Mouse (Mus musculus) lung, postnatal 0 days (tissue): ENCODE measurements around the gene Inip. TPM values are rescaled to one million over a fixed set of nuclear protein-coding genes. Genes with fewer than 3 reads are reported as not detected.

Experiments used
- ATAC-seq: fragments of 200-750 bp; cut with Nextera tagmentation; 2 replicates; pipeline ENCODE4 v1.8.0; 2017; ENCODE audit warnings: moderate library complexity
- DNase-seq: peaks from one replicate; pipeline ENCODE4 v3.0.0-alpha.2; 2016; ENCODE audit warnings: low spot score
- H3K27ac ChIP-seq: fragments of 300-500 bp; sonication (generic); 2 replicates; pipeline ENCODE4 v1.5.1; 2014; ENCODE audit warnings: antibody characterized with exemption, mild to moderate bottlenecking, low read length, mixed read lengths
- H3K27me3 ChIP-seq: fragments of 300-500 bp; sonication (generic); replicated peaks from 2 replicates; pipeline ENCODE4 v1.6.1; 2014; ENCODE audit warnings: low read length, mixed read lengths; ENCODE audit not compliant: insufficient read depth
- H3K36me3 ChIP-seq: fragments of 300-500 bp; sonication (generic); 2 replicates; pipeline ENCODE4 v1.6.1; 2014; ENCODE audit warnings: low read length, mixed read lengths; ENCODE audit not compliant: insufficient read depth
- H3K4me1 ChIP-seq: fragments of 300-500 bp; sonication (generic); 2 replicates; pipeline ENCODE4 v1.6.1; 2014; ENCODE audit warnings: antibody characterized with exemption, low read depth, low read length, mixed read lengths; ENCODE audit not compliant: insufficient read depth
- H3K4me2 ChIP-seq: fragments of 300-500 bp; sonication (generic); replicated peaks from 2 replicates; pipeline ENCODE4 v1.6.1; 2014; ENCODE audit warnings: low read depth, mild to moderate bottlenecking, low read length, moderate library complexity, mixed read lengths
- H3K4me3 ChIP-seq: fragments of 300-500 bp; sonication (generic); 2 replicates; pipeline ENCODE4 v1.5.1; 2014; ENCODE audit warnings: low read depth, low read length
- H3K9ac ChIP-seq: fragments of 300-500 bp; sonication (generic); replicated peaks from 2 replicates; pipeline ENCODE4 v1.6.1; 2014; ENCODE audit warnings: low read depth, mild to moderate bottlenecking
- H3K9me3 ChIP-seq: fragments of 300-500 bp; sonication (generic); 2 replicates; pipeline ENCODE4 v1.6.1; 2016; ENCODE audit warnings: low read length, mixed read lengths
- CTCF ChIP-seq: IDR thresholded peaks from 2 replicates; pipeline ENCODE4 v1.5.1; 2016; ENCODE audit warnings: antibody characterized with exemption, mild to moderate bottlenecking
- EP300 ChIP-seq: IDR thresholded peaks from 2 replicates; pipeline ENCODE4 v1.6.1; 2016; ENCODE audit warnings: antibody characterized with exemption, mild to moderate bottlenecking, control low read depth
- WGBS: fragments of 180-500 bp; shearing (Covaris S2); extraction: QIAGEN DNeasy Blood & Tissue Kit; methylation state at CpG from one replicate; pipeline ENCODE4 v1.1.7; 2014; 5-methylcytosine and 5-hydroxymethylcytosine counted together
- polyA plus RNA-seq: library from polyadenylated mRNA; unstranded; fragments of >200 nt; fragmentation: Nextera tagmentation; extraction: Ambion mirVana; gene quantifications from 2 replicates; pipeline ENCODE4 v1.2.1, GENCODE M21; 2015

Gene Inip
- polyA plus RNA-seq, 1 experiment from 2014 or later: 26.8 TPM

- no peak for ATAC-seq
- H3K27me3 ChIP-seq: no peaks in the 10 kb centered on the region
- no peak for TF ChIP-seq EP300
- TF ChIP-seq CTCF: no peak
- DNase-seq: no peak
- H3K27ac ChIP-seq: no peak overlapping the region
- no peaks in the 10 kb centered on the region for H3K36me3 ChIP-seq
- no peak overlapping the region for H3K4me2 ChIP-seq
- no peaks in the 10 kb centered on the region for H3K9me3 ChIP-seq
- H3K4me3 ChIP-seq: no peak overlapping the region
- peaks cover 3% of the 10 kb centered on the region; the same call in 1 of the 2 replicates for H3K4me1 ChIP-seq
- no peak overlapping the region for H3K9ac ChIP-seq
- 74% methylated on average over 3 of the region's 3 CpGs for WGBS
These were observed 79.6 kb downstream of the Inip start for GRCm38 (mm10) chr4:59721811-59722210.

Other genes starting within 250 kb of the Inip start
- 21.7 and 24.4 TPM in 2 replicates for gene Hsdl2, start 220.0 kb downstream of the Inip start, polyA plus RNA-seq
- gene E130308A19Rik, start 175.4 kb downstream of the Inip start, polyA plus RNA-seq: 16.4 and 16.9 TPM in 2 replicates
- gene Snx30, start 4.3 kb upstream of the Inip start, polyA plus RNA-seq: 12.0 and 13.2 TPM in 2 replicates
- gene Slc46a2, start 113.5 kb upstream of the Inip start, polyA plus RNA-seq: 0.10 TPM in 2 replicates
- gene Mup4, start 159.1 kb upstream of the Inip start, polyA plus RNA-seq: not detected in 2 replicates
- gene Mup6, start 162.7 kb upstream of the Inip start, polyA plus RNA-seq: not detected in 2 replicates